Mouse (Mus musculus): ENCODE measurements around the gene Thra. TPM values are rescaled to one million over a fixed set of nuclear protein-coding genes. Genes with fewer than 3 reads are reported as not detected.
A peak's percentile ranks its signal among the peaks of the same experiment; 100 is the strongest.

Gene Thra
- polyA plus RNA-seq, 1 experiment, result 68.9 TPM

GRCm38 (mm10) chr11:98796515-98797216 lies 56.2 kb downstream of the Thra start:
- H3K27me3 ChIP-seq (ENCODE audit: control insufficient read depth, insufficient read depth, insufficient read length), result no peaks in the 10 kb centered on the region
- peak overlapping the region; percentile 71 for H3ac ChIP-seq (ENCODE audit: control insufficient read depth, insufficient read length)
- H3K4me2 ChIP-seq (ENCODE audit: low read depth), result peak overlapping the region; percentile 95
- TF ChIP-seq CEBPB (IDR thresholded peaks at IDR 0.05; ENCODE audit: insufficient read depth, poor library complexity, severe bottlenecking) (no peak), MYOD1 (IDR thresholded peaks at IDR 0.05; ENCODE audit: control insufficient read depth in 1 of 3, insufficient read length in 2 of 3, low read depth in 2 of 3) (peak in 2 of 3 experiments; percentile 19 to 49), POLR2A (IDR thresholded peaks at IDR 0.05; ENCODE audit: insufficient read length, low read depth) (peak; percentile 5), POLR2AphosphoS2 (IDR thresholded peaks at IDR 0.05; ENCODE audit: insufficient read length, low read depth) (peak; percentile 65)
- peaks cover 13% of the 10 kb centered on the region for H3K36me3 ChIP-seq (ENCODE audit: control insufficient read depth, insufficient read depth)
- H3K79me2 ChIP-seq (ENCODE audit: control insufficient read depth, insufficient read depth), result peaks cover 54% of the 10 kb centered on the region
- H3K4me3 ChIP-seq, result peak overlapping the region; percentile 89

- TF ChIP-seq SRF (IDR thresholded peaks at IDR 0.05; ENCODE audit: control insufficient read depth, insufficient read length, low read depth) (no peak), REST (IDR thresholded peaks at IDR 0.05; ENCODE audit: insufficient read depth, insufficient read length) (no peak), MYOG (IDR thresholded peaks at IDR 0.05; ENCODE audit: control insufficient read depth in 1 of 3, insufficient read depth in 1 of 3, insufficient read length in 2 of 3, low read depth in 2 of 3) (no peak), POLR2A (IDR thresholded peaks at IDR 0.05; ENCODE audit: insufficient read length, low read depth) (no peak), MAX (IDR thresholded peaks at IDR 0.05; ENCODE audit: low read depth) (no peak), E2F4 (IDR thresholded peaks at IDR 0.05; ENCODE audit: insufficient read depth) (no peak), MYOD1 (IDR thresholded peaks at IDR 0.05; ENCODE audit: control insufficient read depth in 1 of 3, insufficient read length in 2 of 3, low read depth in 2 of 3) (no peak), POLR2AphosphoS2 (IDR thresholded peaks at IDR 0.05; ENCODE audit: insufficient read length, low read depth) (no peak), USF1 (IDR thresholded peaks at IDR 0.05; ENCODE audit: low read depth) (no peak), TCF12 (IDR thresholded peaks at IDR 0.05; ENCODE audit: insufficient read depth, poor library complexity, severe bottlenecking) (no peak), CEBPB (IDR thresholded peaks at IDR 0.05; ENCODE audit: insufficient read depth, poor library complexity, severe bottlenecking) (no peak), TCF3 (IDR thresholded peaks at IDR 0.05; ENCODE audit: insufficient read length, low read depth) (no peak)
- Histone ChIP-seq H3K4me3 (peak overlapping the region; percentile 89), H3ac (ENCODE audit: control insufficient read depth, insufficient read length) (peak overlapping the region; percentile 71), H3K4me2 (ENCODE audit: low read depth) (peak overlapping the region; percentile 95), H3K36me3 (ENCODE audit: control insufficient read depth, insufficient read depth) (peaks cover 18% of the 10 kb centered on the region), H3K27me3 (ENCODE audit: control insufficient read depth, insufficient read depth, insufficient read length) (no peaks in the 10 kb centered on the region), H3K79me2 (ENCODE audit: control insufficient read depth, insufficient read depth) (peaks cover 54% of the 10 kb centered on the region)
Measured at GRCm38 (mm10) chr11:98797306-98797705, 56.9 kb downstream of the Thra start.

- H3K79me2 ChIP-seq (ENCODE audit: control insufficient read depth, insufficient read depth), result peaks cover 54% of the 10 kb centered on the region
- no peak overlapping the region for H3ac ChIP-seq (ENCODE audit: control insufficient read depth, insufficient read length)
- peak overlapping the region; percentile 95 for H3K4me2 ChIP-seq (ENCODE audit: low read depth)
- TF ChIP-seq POLR2AphosphoS2 (IDR thresholded peaks at IDR 0.05; ENCODE audit: insufficient read length, low read depth) (no peak), USF1 (IDR thresholded peaks at IDR 0.05; ENCODE audit: low read depth) (no peak), TCF3 (IDR thresholded peaks at IDR 0.05; ENCODE audit: insufficient read length, low read depth) (no peak), MAX (IDR thresholded peaks at IDR 0.05; ENCODE audit: low read depth) (no peak), E2F4 (IDR thresholded peaks at IDR 0.05; ENCODE audit: insufficient read depth) (no peak)
- peaks cover 18% of the 10 kb centered on the region for H3K36me3 ChIP-seq (ENCODE audit: control insufficient read depth, insufficient read depth)
- peak overlapping the region; percentile 89 for H3K4me3 ChIP-seq
- no peaks in the 10 kb centered on the region for H3K27me3 ChIP-seq (ENCODE audit: control insufficient read depth, insufficient read depth, insufficient read length)
Measured at GRCm38 (mm10) chr11:98797909-98798308, 57.5 kb downstream of the Thra start.

GRCm38 (mm10) chr11:98804605-98805004 lies 64.2 kb downstream of the Thra start, which contains the start of gene Casc3:
Casc3 (plus strand) TSS chr11:98804905.
- no peak within 1 kb of the TSS for H3K4me3 ChIP-seq
- peaks cover 19% of the 10 kb centered on the region for H3K79me2 ChIP-seq (ENCODE audit: control insufficient read depth, insufficient read depth)
- H3K27me3 ChIP-seq (ENCODE audit: control insufficient read depth, insufficient read depth, insufficient read length), result no peaks in the 10 kb centered on the region
- no peak for TF ChIP-seq MYOD1 (IDR thresholded peaks at IDR 0.05; ENCODE audit: control insufficient read depth in 1 of 3, insufficient read length in 2 of 3, low read depth in 2 of 3)
- no peak within 1 kb of the TSS for H3ac ChIP-seq (ENCODE audit: control insufficient read depth, insufficient read length)
- no peak within 1 kb of the TSS for H3K4me2 ChIP-seq (ENCODE audit: low read depth)
- H3K36me3 ChIP-seq (ENCODE audit: control insufficient read depth, insufficient read depth), result peaks cover 56% of the 10 kb centered on the region

GRCm38 (mm10) chr11:98808417-98808816 lies 68.0 kb downstream of the Thra start:
- Histone ChIP-seq H3ac (ENCODE audit: control insufficient read depth, insufficient read length) (no peak overlapping the region), H3K4me3 (peak overlapping the region; percentile 65), H3K27me3 (ENCODE audit: control insufficient read depth, insufficient read depth, insufficient read length) (no peaks in the 10 kb centered on the region), H3K4me2 (ENCODE audit: low read depth) (peak overlapping the region; percentile 86), H3K79me2 (ENCODE audit: control insufficient read depth, insufficient read depth) (peaks cover 34% of the 10 kb centered on the region), H3K36me3 (ENCODE audit: control insufficient read depth, insufficient read depth) (peaks cover 42% of the 10 kb centered on the region)
- TF ChIP-seq CEBPB (IDR thresholded peaks at IDR 0.05; ENCODE audit: insufficient read depth, poor library complexity, severe bottlenecking) (no peak), MYOG (IDR thresholded peaks at IDR 0.05; ENCODE audit: control insufficient read depth in 1 of 3, insufficient read depth in 1 of 3, insufficient read length in 2 of 3, low read depth in 2 of 3) (no peak), MAX (IDR thresholded peaks at IDR 0.05; ENCODE audit: low read depth) (no peak), SRF (IDR thresholded peaks at IDR 0.05; ENCODE audit: control insufficient read depth, insufficient read length, low read depth) (no peak), REST (IDR thresholded peaks at IDR 0.05; ENCODE audit: insufficient read depth, insufficient read length) (no peak), POLR2A (IDR thresholded peaks at IDR 0.05; ENCODE audit: insufficient read length, low read depth) (no peak), USF1 (IDR thresholded peaks at IDR 0.05; ENCODE audit: low read depth) (no peak), TCF3 (IDR thresholded peaks at IDR 0.05; ENCODE audit: insufficient read length, low read depth) (no peak), POLR2AphosphoS2 (IDR thresholded peaks at IDR 0.05; ENCODE audit: insufficient read length, low read depth) (no peak), MYOD1 (IDR thresholded peaks at IDR 0.05; ENCODE audit: control insufficient read depth in 1 of 3, insufficient read length in 2 of 3, low read depth in 2 of 3) (no peak), TCF12 (IDR thresholded peaks at IDR 0.05; ENCODE audit: insufficient read depth, poor library complexity, severe bottlenecking) (no peak), E2F4 (IDR thresholded peaks at IDR 0.05; ENCODE audit: insufficient read depth) (no peak)
